Mouse (Mus musculus) B cell, adult 2 months (primary cell): ENCODE data around the gene Mpp4.

Experiments
- DNase-seq, 2 experiments: peaks; one replicate each; pipeline ENCODE4 v3.0.0; 2022

Gene Mpp4

GRCm38 (mm10) chr1:59166232-59166905 is 3.2 kb upstream of the Mpp4 start:
- DNase-seq = no peak

- no peak for DNase-seq
Measured at GRCm38 (mm10) chr1:59163918-59164317, 729 bp upstream of the Mpp4 start.

GRCm38 (mm10) chr1:59162309-59163024 is 722 bp downstream of the Mpp4 start:
- DNase-seq = no peak

GRCm38 (mm10) chr1:59161396-59161795 is 1.8 kb downstream of the Mpp4 start:
- no peak for DNase-seq

GRCm38 (mm10) chr1:59160871-59161270 is 2.3 kb downstream of the Mpp4 start:
- no peak for DNase-seq

- no peak for DNase-seq
Measured at GRCm38 (mm10) chr1:59159136-59159535, 4.1 kb downstream of the Mpp4 start.

- no peak for DNase-seq
Measured at GRCm38 (mm10) chr1:59158498-59158897, 4.7 kb downstream of the Mpp4 start.

GRCm38 (mm10) chr1:59157846-59158245 is 5.3 kb downstream of the Mpp4 start:
- no peak for DNase-seq

GRCm38 (mm10) chr1:59152346-59152745 is 10.8 kb downstream of the Mpp4 start:
- no peak for DNase-seq

- DNase-seq = no peak
Measured at GRCm38 (mm10) chr1:59150542-59150941, 12.6 kb downstream of the Mpp4 start.

GRCm38 (mm10) chr1:59144543-59144942 is 18.6 kb downstream of the Mpp4 start:
- DNase-seq = peak; percentile 57 to 58

- DNase-seq = peak; percentile 86 to 89
Measured at GRCm38 (mm10) chr1:59142809-59143208, 20.4 kb downstream of the Mpp4 start.

- DNase-seq = no peak
Measured at GRCm38 (mm10) chr1:59134419-59134818, 28.8 kb downstream of the Mpp4 start.

- DNase-seq = no peak
Measured at GRCm38 (mm10) chr1:59128879-59129278, 34.3 kb downstream of the Mpp4 start.

GRCm38 (mm10) chr1:59125558-59125957 is 37.6 kb downstream of the Mpp4 start:
- DNase-seq = no peak

- DNase-seq = peak; percentile 88 to 90
Measured at GRCm38 (mm10) chr1:59119720-59120457, 43.3 kb downstream of the Mpp4 start, which contains the start of gene Tmem237. TSS of gene Tmem237 (minus strand) at chr1:59120408.

GRCm38 (mm10) chr1:59110524-59110923 is 52.7 kb downstream of the Mpp4 start:
- no peak for DNase-seq

GRCm38 (mm10) chr1:59102071-59102470 is 61.1 kb downstream of the Mpp4 start:
- DNase-seq = no peak

- no peak for DNase-seq
Measured at GRCm38 (mm10) chr1:59101020-59101419, 62.2 kb downstream of the Mpp4 start.

GRCm38 (mm10) chr1:59094705-59095104 is 68.5 kb downstream of the Mpp4 start, which contains the start of gene C2cd6:
TSS of gene C2cd6 (minus strand) at chr1:59094900.
- no peak for DNase-seq
